Mouse (Mus musculus) thymus, adult 2 months (tissue): ENCODE data around the gene Atp5c1. TPM values are rescaled to one million over a fixed set of nuclear protein-coding genes. Genes with fewer than 3 reads are reported as not detected.
A peak's percentile ranks its signal among the peaks of the same experiment; 100 is the strongest.

Experiments used
- DNase-seq: peaks from one replicate; pipeline ENCODE4 v3.0.0; 2021
- H3K27ac ChIP-seq: fragments of 200-500 bp; 2 replicates; pipeline ENCODE4 v1.5.1; 2012; ENCODE audit warnings: low read length, control low read depth; ENCODE audit not compliant: control insufficient read depth, insufficient read depth
- H3K27me3 ChIP-seq: fragments of 200-500 bp; 2 replicates; pipeline ENCODE4 v1.6.1; 2012; ENCODE audit warnings: mild to moderate bottlenecking, low read length, moderate library complexity, mixed read lengths; ENCODE audit not compliant: control insufficient read depth, insufficient read depth
- H3K36me3 ChIP-seq: fragments of 200-500 bp; 2 replicates; pipeline ENCODE4 v1.6.1; 2012; ENCODE audit warnings: mild to moderate bottlenecking, low read length, moderate library complexity; ENCODE audit not compliant: control insufficient read depth, insufficient read depth
- H3K4me1 ChIP-seq: fragments of 200-500 bp; replicated peaks from 2 replicates; pipeline ENCODE4 v1.6.1; 2012; ENCODE audit warnings: low read length; ENCODE audit not compliant: control insufficient read depth, insufficient read depth
- H3K4me3 ChIP-seq: fragments of 200-500 bp; 2 replicates; pipeline ENCODE4 v1.5.1; 2012; ENCODE audit warnings: mild to moderate bottlenecking, low read length, control low read depth, moderate library complexity; ENCODE audit not compliant: control insufficient read depth, insufficient read depth
- CTCF ChIP-seq: fragments of 200-500 bp; IDR thresholded peaks from 2 replicates; pipeline ENCODE4 v1.5.1; 2012; ENCODE audit warnings: mild to moderate bottlenecking, control low read depth, low read length, moderate library complexity, borderline replicate concordance; ENCODE audit not compliant: control insufficient read depth, poor library complexity, insufficient read depth; ENCODE audit errors: extremely low read depth
- POLR2A ChIP-seq: fragments of 200-500 bp; IDR thresholded peaks from 2 replicates; pipeline ENCODE4 v1.6.1; 2012; ENCODE audit warnings: mild to moderate bottlenecking, low read length, control low read depth, moderate library complexity; ENCODE audit not compliant: control insufficient read depth, poor library complexity, insufficient read depth; ENCODE audit errors: extremely low read depth
- WGBS: fragments of 180-500 bp; shearing (Covaris S2); methylation state at CpG from one replicate; pipeline ENCODE4 v1.1.7; 2018; 5-methylcytosine and 5-hydroxymethylcytosine counted together
- polyA plus RNA-seq: library from polyadenylated mRNA; depleted of rRNA; stranded (reverse); fragments of >200 nt; gene quantifications from 2 replicates; pipeline ENCODE4 v1.2.3, GENCODE M21; 2012; rRNA removed

Atp5c1 gene
- polyA plus RNA-seq = 290 and 428 TPM in 2 replicates

GRCm38 (mm10) chr2:10080310-10081010, at the start of gene Atp5c1, which contains the start of gene Kin:
Gene Atp5c1 (minus strand): TSS chr2:10080510.
Gene Kin (plus strand): TSS chr2:10080593.
- peaks cover 18% of the 10 kb centered on the region for H3K4me1 ChIP-seq
- peak within 1 kb of the TSS; percentile 79 for H3K4me3 ChIP-seq
- peak; percentile 98 for DNase-seq
- no peaks in the 10 kb centered on the region for H3K27me3 ChIP-seq
- H3K27ac ChIP-seq = peak within 1 kb of the TSS; percentile 51
- H3K36me3 ChIP-seq = peaks cover under 1% of the 10 kb centered on the region; the same call in 1 of the 2 replicates
- TF ChIP-seq POLR2A = peak; percentile 95
- TF ChIP-seq CTCF = peak; percentile 63; the same call in 1 of the 2 replicates
- WGBS = under 1% methylated on average over 61 of the region's 61 CpGs

GRCm38 (mm10) chr2:10128571-10128970, 48.3 kb upstream of the Atp5c1 start:
- H3K27ac ChIP-seq = no peak overlapping the region
- DNase-seq = no peak
- WGBS = 96% methylated on average over 4 of the region's 4 CpGs
- no peaks in the 10 kb centered on the region for H3K36me3 ChIP-seq
- H3K4me1 ChIP-seq = no peaks in the 10 kb centered on the region
- TF ChIP-seq POLR2A (no peak), CTCF (no peak)
- no peaks in the 10 kb centered on the region for H3K27me3 ChIP-seq
- no peak overlapping the region for H3K4me3 ChIP-seq

GRCm38 (mm10) chr2:10127471-10127870, 47.2 kb upstream of the Atp5c1 start:
- Histone ChIP-seq H3K36me3 (no peaks in the 10 kb centered on the region), H3K27me3 (no peaks in the 10 kb centered on the region), H3K4me3 (no peak overlapping the region), H3K4me1 (no peaks in the 10 kb centered on the region), H3K27ac (no peak overlapping the region)
- 93% methylated on average over 5 of the region's 5 CpGs for WGBS
- TF ChIP-seq POLR2A (no peak), CTCF (no peak)
- DNase-seq = no peak

GRCm38 (mm10) chr2:10126122-10126521, 45.8 kb upstream of the Atp5c1 start:
- Histone ChIP-seq H3K36me3 (no peaks in the 10 kb centered on the region), H3K4me1 (no peaks in the 10 kb centered on the region), H3K27ac (no peak overlapping the region), H3K4me3 (no peak overlapping the region), H3K27me3 (no peaks in the 10 kb centered on the region)
- DNase-seq = no peak
- no peak for TF ChIP-seq CTCF
- TF ChIP-seq POLR2A = no peak
- WGBS = 94% methylated on average over 4 of the region's 4 CpGs

- DNase-seq = no peak
- WGBS = 57% methylated on average over 3 of the region's 3 CpGs
- Histone ChIP-seq H3K27ac (no peak overlapping the region), H3K4me1 (no peaks in the 10 kb centered on the region), H3K4me3 (no peak overlapping the region), H3K27me3 (no peaks in the 10 kb centered on the region), H3K36me3 (no peaks in the 10 kb centered on the region)
- TF ChIP-seq POLR2A = no peak
- no peak for TF ChIP-seq CTCF
Observed at GRCm38 (mm10) chr2:10121826-10122225, 41.5 kb upstream of the Atp5c1 start.

- no peak for DNase-seq
- no peaks in the 10 kb centered on the region for H3K4me1 ChIP-seq
- H3K27me3 ChIP-seq = no peaks in the 10 kb centered on the region
- TF ChIP-seq CTCF = no peak
- no peak for TF ChIP-seq POLR2A
- WGBS = 91% methylated on average over 8 of the region's 8 CpGs
- H3K36me3 ChIP-seq = no peaks in the 10 kb centered on the region
- H3K27ac ChIP-seq = no peak overlapping the region
- H3K4me3 ChIP-seq = no peak overlapping the region
Observed at GRCm38 (mm10) chr2:10119276-10119675, 39.0 kb upstream of the Atp5c1 start.
